8 mouse cellular contexts compared by ENCODE assay signal in the genomic region with DNA sequence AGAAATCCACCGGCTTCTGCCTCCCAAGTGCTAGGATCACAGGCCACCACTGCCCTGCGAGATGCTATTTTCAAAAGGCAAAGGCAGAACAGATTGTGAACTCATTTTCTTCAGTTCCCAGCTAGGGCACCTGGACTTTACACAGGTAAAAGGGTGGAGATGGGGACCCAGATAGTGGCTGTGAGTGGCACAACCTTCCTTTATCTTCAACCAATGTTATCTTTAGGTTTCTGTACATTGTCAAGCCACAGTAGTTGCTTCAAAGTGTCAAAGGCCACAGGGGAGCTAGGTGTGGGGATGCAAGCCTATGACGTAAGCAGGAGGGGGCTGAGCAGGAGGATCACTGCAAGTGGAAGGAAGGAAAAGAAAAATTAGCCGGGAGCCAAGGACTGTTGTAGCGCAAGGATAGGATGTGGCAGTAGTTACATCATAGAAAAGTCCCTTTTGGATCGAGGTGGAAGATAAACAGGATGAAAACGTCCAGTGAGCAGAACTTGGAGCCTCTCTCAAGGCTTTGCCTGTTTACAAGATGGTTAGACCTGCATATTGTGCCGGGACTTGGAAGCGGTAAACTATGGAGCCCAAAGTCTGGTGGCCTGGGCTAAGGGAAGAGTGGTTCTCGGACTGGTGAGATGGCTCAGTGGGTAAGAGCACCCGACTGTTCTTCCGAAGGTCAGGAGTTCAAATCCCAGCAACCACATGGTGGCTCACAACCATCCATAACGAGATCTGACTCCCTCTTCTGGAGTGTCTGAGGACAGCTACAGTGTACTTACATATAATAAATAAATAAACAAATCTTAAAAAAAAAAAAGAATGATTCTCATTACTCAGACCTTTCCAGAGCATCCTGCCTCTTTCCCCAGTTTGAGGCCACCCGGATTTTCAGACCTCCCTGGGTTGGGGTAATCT. TPM values are rescaled to one million over a fixed set of nuclear protein-coding genes. Genes with fewer than 3 reads are reported as not detected.
DNase-seq lines count a peak whose midpoint lies in the region; ATAC-seq and TF ChIP-seq lines count a peak whose summit lies in the region.

No protein-coding gene starts in this region.

- H3K27me3 ChIP-seq in kidney, embryonic 15.5 days, result no peaks in the 10 kb centered on the region
- no peaks in the 10 kb centered on the region for H3K27me3 ChIP-seq in hindbrain, embryonic 16.5 days (replicated peaks; ENCODE audit: control insufficient read depth, insufficient read depth, low read length)

- H3K9me3 ChIP-seq in kidney, embryonic 15.5 days (replicated peaks), result no peaks in the 10 kb centered on the region
- H3K9me3 ChIP-seq in hindbrain, embryonic 16.5 days (ENCODE audit: control insufficient read depth, low read length), result no peaks in the 10 kb centered on the region

- H3K4me2 ChIP-seq in kidney, embryonic 15.5 days, result peak overlapping the region; percentile 97
- H3K4me2 ChIP-seq in hindbrain, embryonic 16.5 days (ENCODE audit: low read length), result peak overlapping the region; percentile 100

- peak; percentile 5; the same call in 1 of the 2 replicates for ATAC-seq in kidney, embryonic 15.5 days (replicated peaks; ENCODE audit: low FRiP score)
- ATAC-seq in hindbrain, embryonic 16.5 days, result peak; percentile 32; the same call in 1 of the 2 replicates
- no peak for ATAC-seq in megakaryocyte progenitor cell, adult 5-6 weeks (replicated peaks; ENCODE audit: poor library complexity)

- no peak for DNase-seq in kidney, adult 18-20 months
- peak; percentile 45 for DNase-seq in brain, embryonic 14.5 days (ENCODE audit: low read depth)
- peak; percentile 29 for DNase-seq in naive thymus-derived CD4-positive, alpha-beta T cell, adult 2 months (ENCODE audit: low read depth)
- no peak for DNase-seq in urinary bladder, postnatal 4 days (ENCODE audit: low spot score in 2 of 2)
- no peak for DNase-seq in right cerebral cortex, adult 18-20 months

- peak overlapping the region; percentile 97 for H3K27ac ChIP-seq in kidney, embryonic 15.5 days
- H3K27ac ChIP-seq in hindbrain, embryonic 16.5 days (ENCODE audit: low read depth, low read length), result peak overlapping the region; percentile 98

- 26% methylated on average over 14 of the region's 14 CpGs for WGBS in kidney, embryonic 15.5 days
- WGBS in hindbrain, embryonic 16.5 days, result 35% methylated on average over 13 of the region's 14 CpGs

- H3K36me3 ChIP-seq in kidney, embryonic 15.5 days, result peaks cover 16% of the 10 kb centered on the region
- H3K36me3 ChIP-seq in hindbrain, embryonic 16.5 days (ENCODE audit: control insufficient read depth, insufficient read depth, low read length), result peaks cover 12% of the 10 kb centered on the region

- H3K9ac ChIP-seq in kidney, embryonic 15.5 days, result 0 out of 2 replicates have a peak overlapping the region, but pooled peaks have one; percentile 29
- H3K9ac ChIP-seq in hindbrain, embryonic 16.5 days (ENCODE audit: low read depth, low read length), result peak overlapping the region; percentile 47; the same call in 1 of the 2 replicates

- H3K4me1 ChIP-seq in kidney, embryonic 15.5 days, result peaks cover 37% of the 10 kb centered on the region
- H3K4me1 ChIP-seq in hindbrain, embryonic 16.5 days (ENCODE audit: control insufficient read depth, insufficient read depth, low read depth, low read length), result peaks cover 25% of the 10 kb centered on the region

- no peak for TF ChIP-seq CTCF in brain, embryonic 14.5 days (IDR thresholded peaks at IDR 0.05; ENCODE audit: borderline replicate concordance, extremely low read depth, insufficient read depth, insufficient read length)

- TF ChIP-seq POLR2A in brain, embryonic 14.5 days (IDR thresholded peaks at IDR 0.05; ENCODE audit: borderline replicate concordance, extremely low read depth, insufficient read depth, insufficient read length, poor library complexity, severe bottlenecking), result no peak

- H3K4me3 ChIP-seq in kidney, embryonic 15.5 days (replicated peaks), result peak overlapping the region; percentile 94
- peak overlapping the region; percentile 94 for H3K4me3 ChIP-seq in hindbrain, embryonic 16.5 days (ENCODE audit: low read length)

RNA-seq across cellular contexts. Expression of a gene that starts 2.2 kb away (rescaled TPM):
- 97.4 and 103 TPM in 2 replicates for polyA plus RNA-seq in kidney, embryonic 15.5 days (2015; fragmentation: Nextera tagmentation; extraction: Ambion mirVana)
- 223 and 288 TPM in 2 replicates for polyA plus RNA-seq in brain, embryonic 14.5 days (2012; rRNA removed)
- 119 and 127 TPM in 2 replicates for polyA plus RNA-seq in hindbrain, embryonic 16.5 days (2015; fragmentation: Nextera tagmentation; extraction: Ambion mirVana)
- 9.2 and 17.4 TPM in 2 replicates for total RNA-seq in megakaryocyte progenitor cell, adult 5-6 weeks (2015)
- total RNA-seq in megakaryocyte progenitor cell, adult 5-6 weeks (2017), result 76.6 and 92.5 TPM in 2 replicates

RNA-seq across cellular contexts. Expression of a gene that starts 2.3 kb away (rescaled TPM):
- 14.5 and 15.5 TPM in 2 replicates for polyA plus RNA-seq in kidney, embryonic 15.5 days (2015; fragmentation: Nextera tagmentation; extraction: Ambion mirVana)
- 5.7 and 7.5 TPM in 2 replicates for polyA plus RNA-seq in brain, embryonic 14.5 days (2012; rRNA removed)
- polyA plus RNA-seq in hindbrain, embryonic 16.5 days (2015; fragmentation: Nextera tagmentation; extraction: Ambion mirVana), result 6.5 and 6.8 TPM in 2 replicates
- total RNA-seq in megakaryocyte progenitor cell, adult 5-6 weeks (2015), result 0.32 TPM in 1 of 2 replicates, not detected in the other
- not detected in 2 replicates for total RNA-seq in megakaryocyte progenitor cell, adult 5-6 weeks (2017)

RNA-seq across cellular contexts. Expression of a gene that starts 21.4 kb away (rescaled TPM):
- 19.7 and 21.7 TPM in 2 replicates for polyA plus RNA-seq in kidney, embryonic 15.5 days (2015; fragmentation: Nextera tagmentation; extraction: Ambion mirVana)
- polyA plus RNA-seq in brain, embryonic 14.5 days (2012; rRNA removed), result 130 and 155 TPM in 2 replicates
- 227 and 252 TPM in 2 replicates for polyA plus RNA-seq in hindbrain, embryonic 16.5 days (2015; fragmentation: Nextera tagmentation; extraction: Ambion mirVana)
- total RNA-seq in megakaryocyte progenitor cell, adult 5-6 weeks (2015), result not detected in 2 replicates
- total RNA-seq in megakaryocyte progenitor cell, adult 5-6 weeks (2017), result not detected in 2 replicates

RNA-seq across cellular contexts. Expression of a gene that starts 28.7 kb away (rescaled TPM):
- polyA plus RNA-seq in kidney, embryonic 15.5 days (2015; fragmentation: Nextera tagmentation; extraction: Ambion mirVana), result 168 and 175 TPM in 2 replicates
- 90.3 and 121 TPM in 2 replicates for polyA plus RNA-seq in brain, embryonic 14.5 days (2012; rRNA removed)
- 106 and 112 TPM in 2 replicates for polyA plus RNA-seq in hindbrain, embryonic 16.5 days (2015; fragmentation: Nextera tagmentation; extraction: Ambion mirVana)
- 19.1 TPM in 2 replicates for total RNA-seq in megakaryocyte progenitor cell, adult 5-6 weeks (2015)
- 22.1 and 25.0 TPM in 2 replicates for total RNA-seq in megakaryocyte progenitor cell, adult 5-6 weeks (2017)

RNA-seq across cellular contexts. Expression of a gene that starts 32.5 kb away (rescaled TPM):
- polyA plus RNA-seq in kidney, embryonic 15.5 days (2015; fragmentation: Nextera tagmentation; extraction: Ambion mirVana), result 26.9 and 30.8 TPM in 2 replicates
- polyA plus RNA-seq in brain, embryonic 14.5 days (2012; rRNA removed), result 9.7 and 11.3 TPM in 2 replicates
- 4.5 and 6.7 TPM in 2 replicates for polyA plus RNA-seq in hindbrain, embryonic 16.5 days (2015; fragmentation: Nextera tagmentation; extraction: Ambion mirVana)
- total RNA-seq in megakaryocyte progenitor cell, adult 5-6 weeks (2015), result 15.5 and 16.7 TPM in 2 replicates
- total RNA-seq in megakaryocyte progenitor cell, adult 5-6 weeks (2017), result 32.3 and 33.9 TPM in 2 replicates

Comparison
In these comparisons a context has a peak if more than half of its experiments do, and no peak if none do; other contexts are left out.
1. DNase-seq: peak in brain, embryonic 14.5 days (single experiment) and naive thymus-derived CD4-positive, alpha-beta T cell, adult 2 months (single experiment); none in kidney, adult 18-20 months (single experiment), urinary bladder, postnatal 4 days (0 of 2) and right cerebral cortex, adult 18-20 months (single experiment).